Mouse (Mus musculus) layer of hippocampus, adult 2 months (tissue): ENCODE measurements around the gene Qpctl. TPM values are rescaled to one million over a fixed set of nuclear protein-coding genes. Genes with fewer than 3 reads are reported as not detected.

Experiments used
- DNase-seq, 2 experiments: peaks; one replicate each; pipeline ENCODE4 v3.0.0; 2022; ENCODE audit warnings: low spot score in 2 of 2
- H3K27ac ChIP-seq: fragments of 200-600 bp; 2 replicates; pipeline ENCODE4 v1.8.1; 2022
- H3K4me3 ChIP-seq: fragments of 200-600 bp; 2 replicates; pipeline ENCODE4 v1.8.1; 2022; ENCODE audit warnings: mild to moderate bottlenecking
- CTCF ChIP-seq: fragments of 200-600 bp; conservative IDR thresholded peaks from 2 replicates; pipeline ENCODE4 v1.8.1; 2022; ENCODE audit warnings: antibody characterized with exemption, mild to moderate bottlenecking, moderate library complexity
- total RNA-seq, 2 experiments: library from RNA; stranded (reverse); gene quantifications; 2 replicates each; pipeline ENCODE4 v1.2.3; 2021

Gene Qpctl
- total RNA-seq, 2 experiments from 2014 or later, result 17.6 to 18.4 TPM

DNA sequence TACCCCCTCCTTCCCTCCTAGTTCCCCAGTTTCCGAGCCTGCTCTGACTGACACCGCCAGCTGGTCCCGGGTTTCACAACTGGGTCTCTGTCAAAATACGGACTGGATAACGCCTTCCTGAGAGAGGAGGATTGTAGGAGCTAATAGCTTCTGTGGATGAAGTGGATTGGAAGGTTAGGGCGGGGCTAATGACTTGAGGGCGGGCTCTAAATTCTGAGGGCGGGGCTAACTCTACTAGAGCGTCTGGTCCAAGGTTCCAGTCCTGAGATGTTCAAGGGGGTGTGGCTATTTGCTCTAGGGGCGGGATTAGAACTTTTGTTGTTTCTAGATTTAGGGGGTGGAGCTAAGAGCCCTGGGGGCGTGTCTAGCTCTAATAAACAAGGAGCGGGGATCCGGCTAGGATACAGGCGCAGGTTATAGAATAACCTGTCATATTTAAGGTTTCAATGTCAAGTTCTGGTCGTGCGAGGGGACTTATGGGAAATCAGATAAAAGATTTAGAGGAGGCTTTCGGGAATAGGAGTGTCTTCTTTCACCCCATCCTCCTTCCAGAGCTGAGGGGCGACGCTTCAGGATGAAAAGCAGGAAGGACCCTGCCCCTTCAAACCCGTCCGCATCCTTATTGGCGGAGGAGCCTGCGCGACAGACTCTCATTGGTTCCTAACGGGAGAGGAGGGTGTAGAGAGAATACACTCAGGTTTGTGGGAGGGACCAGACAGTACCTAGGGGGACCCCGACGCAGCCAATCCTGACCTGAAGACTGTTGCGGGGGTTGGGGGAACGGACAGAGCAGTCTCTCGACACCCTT lies 26.8 kb upstream of the Qpctl start, which contains the start of gene Eml2:
TSS of gene Eml2 (plus strand) at position 714 of the 808 bp plus-strand sequence.
- H3K27ac ChIP-seq, result peak within 1 kb of the TSS; percentile 97
- peak within 1 kb of the TSS; percentile 79 for H3K4me3 ChIP-seq
- no peak for TF ChIP-seq CTCF
- peak; percentile 86 to 94 for DNase-seq

- TF ChIP-seq CTCF, result peak; percentile 92
- peak overlapping the region; percentile 27 for H3K4me3 ChIP-seq
- DNase-seq, result peak; percentile 81 to 91
- peak overlapping the region; percentile 81 for H3K27ac ChIP-seq
Measured at GRCm38 (mm10) chr7:19172874-19173273, 23.8 kb upstream of the Qpctl start.

DNA sequence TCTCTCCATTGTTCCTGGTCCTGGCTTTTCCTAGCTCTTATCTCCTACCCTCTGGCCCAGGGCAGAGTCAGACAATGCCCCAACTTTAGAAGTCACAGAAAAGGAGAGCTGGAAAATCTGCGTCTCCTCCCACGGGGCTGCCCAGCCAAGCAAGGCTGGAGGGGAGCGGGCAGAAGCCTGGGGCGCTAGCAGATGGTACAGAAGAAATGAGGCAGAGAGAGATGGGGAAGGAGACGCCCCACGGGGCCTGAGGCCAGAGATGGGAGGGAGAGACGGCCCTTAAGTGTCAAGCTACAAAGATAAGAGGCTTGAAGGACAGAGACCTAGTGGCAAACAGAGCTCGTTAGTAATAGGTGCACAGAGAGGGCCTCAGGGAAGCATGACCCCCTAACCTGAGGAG lies 22.7 kb upstream of the Qpctl start:
- no peak overlapping the region for H3K4me3 ChIP-seq
- no peak for DNase-seq
- H3K27ac ChIP-seq, result peak overlapping the region; percentile 81
- no peak for TF ChIP-seq CTCF

DNA sequence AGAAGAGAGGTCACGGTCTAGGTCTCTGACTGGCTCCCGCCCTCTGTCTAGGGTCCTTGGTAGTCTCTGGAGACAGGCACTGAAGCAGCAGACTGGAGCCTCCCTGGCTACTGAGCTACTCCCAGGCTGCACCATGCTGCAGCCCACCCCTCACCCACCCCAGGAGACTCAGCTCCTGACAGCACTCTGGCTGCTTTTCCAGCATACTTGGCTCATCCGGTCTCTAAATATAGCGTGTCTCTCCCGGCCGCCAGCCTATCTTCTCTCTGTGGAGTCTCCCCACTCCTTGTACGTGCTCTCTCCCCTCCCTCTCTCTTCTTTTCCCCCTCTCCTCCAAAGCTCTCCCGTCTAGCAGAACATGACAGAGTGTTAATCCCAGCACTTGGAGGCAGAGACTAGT lies 21.1 kb upstream of the Qpctl start:
- DNase-seq, result peak in 1 of 2 experiments; percentile 55
- TF ChIP-seq CTCF, result no peak
- Histone ChIP-seq H3K27ac (peak overlapping the region; percentile 68), H3K4me3 (no peak overlapping the region)

- no peak for DNase-seq
- Histone ChIP-seq H3K27ac (peak overlapping the region; percentile 68), H3K4me3 (no peak overlapping the region)
- TF ChIP-seq CTCF, result no peak
Measured at GRCm38 (mm10) chr7:19169506-19169905, 20.4 kb upstream of the Qpctl start.

GRCm38 (mm10) chr7:19166990-19167389 lies 17.9 kb upstream of the Qpctl start:
- H3K4me3 ChIP-seq, result no peak overlapping the region
- TF ChIP-seq CTCF, result peak; percentile 45
- H3K27ac ChIP-seq, result no peak overlapping the region
- no peak for DNase-seq

DNA sequence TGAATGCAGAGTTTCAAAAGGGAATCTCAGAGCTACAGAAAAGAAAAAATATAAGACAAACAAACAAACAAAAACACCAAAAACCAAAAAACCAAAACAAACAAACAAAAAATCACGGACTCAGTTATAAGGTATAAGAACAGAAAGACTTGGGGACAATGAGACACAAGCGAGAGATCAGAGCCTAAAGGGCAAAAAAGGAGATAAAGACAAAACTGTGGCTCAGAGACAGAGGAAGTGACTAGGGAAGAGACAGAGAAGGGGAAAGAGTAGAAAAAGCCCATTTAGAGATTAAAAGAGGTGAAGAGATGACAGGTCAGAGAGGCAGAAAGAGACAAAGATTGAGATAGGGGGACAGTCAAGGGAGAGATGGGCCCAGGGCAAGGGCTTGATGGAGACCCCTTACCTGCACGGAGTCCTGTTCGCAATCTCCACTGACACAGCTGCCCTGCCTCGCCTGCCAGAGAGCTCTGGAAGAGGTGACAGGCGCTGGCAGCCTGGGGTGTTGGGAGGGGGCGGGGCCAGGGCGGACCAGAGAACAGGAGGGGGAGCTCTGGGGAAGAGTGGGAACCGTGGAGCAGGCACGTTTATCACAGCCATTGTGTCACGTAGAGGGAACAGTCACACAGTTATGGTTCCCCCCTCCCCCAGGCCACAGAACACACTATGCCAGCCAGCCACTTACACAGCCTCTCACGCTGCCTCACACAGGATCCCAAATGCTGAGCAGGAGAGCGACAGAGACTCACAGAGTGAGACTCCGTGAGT lies 16.7 kb upstream of the Qpctl start, which contains the start of gene Gipr:
TSS of gene Gipr (minus strand) at position 472 of the 768 bp plus-strand sequence.
- Histone ChIP-seq H3K4me3 (no peak within 1 kb of the TSS), H3K27ac (no peak within 1 kb of the TSS)
- DNase-seq, result no peak
- TF ChIP-seq CTCF, result no peak

DNA sequence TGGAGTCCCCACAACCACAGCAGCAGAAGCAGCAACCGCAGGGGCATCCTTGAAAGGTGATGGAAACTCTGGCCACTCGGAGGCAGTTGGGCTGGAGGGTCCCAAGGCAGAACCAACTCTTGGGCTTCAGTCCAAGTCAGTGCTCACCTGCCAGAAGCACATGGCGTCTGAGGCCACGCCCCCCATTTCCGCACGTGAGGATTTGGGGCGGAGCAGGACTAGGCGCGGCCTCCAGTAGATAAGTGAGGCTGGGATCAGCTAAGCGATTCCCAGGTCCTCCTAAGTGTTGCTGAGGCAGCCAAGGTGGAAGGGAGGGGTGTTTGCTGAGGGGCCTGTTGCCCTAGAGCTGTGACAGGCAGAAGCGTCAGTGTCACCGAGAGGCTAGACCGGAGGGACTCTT lies 15.9 kb upstream of the Qpctl start:
- Histone ChIP-seq H3K4me3 (no peak overlapping the region), H3K27ac (no peak overlapping the region)
- DNase-seq, result no peak
- TF ChIP-seq CTCF, result no peak

DNA sequence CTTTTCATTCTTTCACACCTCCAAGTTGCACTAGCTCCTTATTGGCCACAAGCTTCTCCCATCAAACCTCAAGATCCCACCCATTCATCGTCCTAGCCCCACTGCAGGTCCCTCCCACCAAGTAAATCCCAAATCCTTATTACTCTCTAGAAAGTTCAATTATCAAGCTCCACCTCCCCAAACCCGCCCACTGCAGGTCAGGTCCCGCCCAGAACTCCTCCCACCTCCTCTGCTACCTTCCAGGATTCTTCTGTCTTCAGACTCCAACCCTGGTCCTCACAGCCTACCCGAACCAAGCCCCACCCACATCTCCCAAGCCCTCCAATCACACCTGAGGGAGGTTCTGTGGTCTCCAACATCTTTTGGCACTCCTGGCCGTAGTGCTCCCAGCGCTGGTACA lies 15.1 kb upstream of the Qpctl start:
- H3K4me3 ChIP-seq, result no peak overlapping the region
- no peak overlapping the region for H3K27ac ChIP-seq
- no peak for DNase-seq
- no peak for TF ChIP-seq CTCF

DNA sequence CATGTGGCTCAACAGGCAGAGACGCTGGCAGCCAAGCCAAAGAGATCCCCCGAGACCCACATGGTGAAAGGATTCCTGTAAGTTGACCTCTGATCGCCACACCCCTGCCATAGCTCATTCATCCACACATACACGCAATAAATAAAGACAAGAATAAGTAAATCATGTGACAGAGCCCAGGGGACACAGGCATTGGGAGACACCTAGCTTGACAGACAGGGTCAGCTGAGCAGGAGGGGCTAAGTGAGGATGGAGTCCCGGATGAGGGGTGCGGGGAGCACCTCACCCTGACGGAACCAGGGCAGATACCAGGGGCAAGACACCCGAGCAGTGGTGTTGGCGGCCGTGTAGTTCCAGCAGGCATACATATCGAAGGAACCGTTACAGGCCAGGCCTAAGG lies 14.7 kb upstream of the Qpctl start:
- TF ChIP-seq CTCF, result no peak
- Histone ChIP-seq H3K27ac (no peak overlapping the region), H3K4me3 (no peak overlapping the region)
- DNase-seq, result no peak

- H3K4me3 ChIP-seq, result no peak overlapping the region
- H3K27ac ChIP-seq, result no peak overlapping the region
- TF ChIP-seq CTCF, result no peak
- no peak for DNase-seq
Measured at GRCm38 (mm10) chr7:19162928-19163327, 13.8 kb upstream of the Qpctl start.

GRCm38 (mm10) chr7:19160115-19160514 lies 11.0 kb upstream of the Qpctl start:
- TF ChIP-seq CTCF, result no peak
- no peak overlapping the region for H3K27ac ChIP-seq
- H3K4me3 ChIP-seq, result peak overlapping the region; percentile 22; the same call in 1 of the 2 replicates
- no peak for DNase-seq

DNA sequence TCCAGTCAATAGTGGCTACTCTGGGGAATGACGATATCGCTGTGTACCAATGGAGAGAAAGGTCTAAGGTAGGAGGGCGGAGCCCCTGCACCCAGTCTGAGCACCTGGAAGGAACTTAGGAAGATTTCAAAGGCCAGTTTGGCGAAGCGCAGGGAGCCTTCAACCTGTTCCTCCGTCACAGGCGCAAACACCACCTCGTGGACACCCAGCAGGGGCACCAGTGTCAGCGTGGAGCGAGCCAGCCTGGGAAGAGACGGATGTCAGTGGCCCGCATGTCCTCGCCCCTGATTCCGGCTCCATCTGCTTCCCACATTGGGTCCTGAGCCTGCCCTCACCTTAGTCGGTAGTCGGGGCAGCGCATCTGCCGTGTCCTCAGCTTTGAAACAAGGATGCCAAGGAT lies 10.3 kb upstream of the Qpctl start:
- H3K4me3 ChIP-seq, result no peak overlapping the region
- no peak for DNase-seq
- no peak for TF ChIP-seq CTCF

GRCm38 (mm10) chr7:19158601-19159000 lies 9.5 kb upstream of the Qpctl start:
- no peak for DNase-seq
- no peak for TF ChIP-seq CTCF
- Histone ChIP-seq H3K27ac (no peak overlapping the region), H3K4me3 (no peak overlapping the region)

More for the DNA sequence above, 10.3 kb upstream of the Qpctl start:
- no peak overlapping the region for H3K27ac ChIP-seq
